Mouse (Mus musculus) liver, embryonic 14.5 days (tissue): ENCODE measurements around the gene Rabepk. TPM values are rescaled to one million over a fixed set of nuclear protein-coding genes. Genes with fewer than 3 reads are reported as not detected.

Experiments
- ATAC-seq: fragments of 200-750 bp; cut with Nextera tagmentation; 2 replicates; pipeline ENCODE4 v1.8.0; 2017; ENCODE audit warnings: moderate number of reproducible peaks, mild to moderate bottlenecking, moderate library complexity; ENCODE audit not compliant: insufficient read depth
- DNase-seq, 3 experiments: peaks; one replicate each; pipeline ENCODE4 v3.0.0-alpha.2; 2012 to 2013; ENCODE audit warnings: low read depth in 3 of 3, low spot score in 3 of 3
- H3K27ac ChIP-seq: fragments of 300-500 bp; sonication (generic); 2 replicates; pipeline ENCODE4 v1.5.1; 2014; ENCODE audit warnings: moderate library complexity, mild to moderate bottlenecking, control low read depth, inconsistent platforms
- H3K27me3 ChIP-seq: fragments of 300-500 bp; sonication (generic); 2 replicates; pipeline ENCODE4 v1.6.1; 2014; ENCODE audit warnings: mild to moderate bottlenecking, low read length, moderate library complexity; ENCODE audit not compliant: control insufficient read depth, insufficient read depth
- H3K36me3 ChIP-seq: fragments of 300-500 bp; sonication (generic); replicated peaks from 2 replicates; pipeline ENCODE4 v1.6.1; 2014; ENCODE audit warnings: low read depth; ENCODE audit not compliant: control insufficient read depth, insufficient read depth
- H3K4me1 ChIP-seq, 2 experiments: fragments of 200-500 bp in 1 of 2; fragments of 300-500 bp in 1 of 2; sonication (generic) in 1 of 2; replicated peaks; 2 replicates each; pipeline ENCODE4 v1.6.1; 2012 to 2014; ENCODE audit warnings: antibody characterized with exemption in 1 of 2, inconsistent platforms in 1 of 2, low read length in 1 of 2; ENCODE audit not compliant: control insufficient read depth in 2 of 2, insufficient read depth in 2 of 2
- H3K4me2 ChIP-seq: fragments of 300-500 bp; sonication (generic); 2 replicates; pipeline ENCODE4 v1.6.1; 2014; ENCODE audit warnings: low read depth, mild to moderate bottlenecking, control low read depth, moderate library complexity
- H3K4me3 ChIP-seq, 2 experiments: fragments of 200-500 bp in 1 of 2; fragments of 300-500 bp in 1 of 2; sonication (generic) in 1 of 2; 2 replicates each; pipeline ENCODE4 v1.5.1; 2012 to 2014; ENCODE audit warnings: low read depth in 2 of 2, low read length in 2 of 2, mild to moderate bottlenecking in 2 of 2, control low read depth in 1 of 2, inconsistent platforms in 1 of 2, moderate library complexity in 1 of 2; ENCODE audit not compliant: insufficient read depth in 1 of 2
- H3K9ac ChIP-seq: fragments of 300-500 bp; sonication (generic); replicated peaks from 2 replicates; pipeline ENCODE4 v1.6.1; 2014; ENCODE audit warnings: mild to moderate bottlenecking, control low read depth, moderate library complexity
- H3K9me3 ChIP-seq: fragments of 300-500 bp; sonication (generic); 2 replicates; pipeline ENCODE4 v1.6.1; 2016; ENCODE audit warnings: low read length, mixed read lengths; ENCODE audit not compliant: control insufficient read depth
- CTCF ChIP-seq: IDR thresholded peaks from 2 replicates; pipeline ENCODE4 v1.5.1; 2016; ENCODE audit warnings: antibody characterized with exemption, low read depth, control low read depth
- EP300 ChIP-seq: IDR thresholded peaks from 2 replicates; pipeline ENCODE4 v1.6.1; 2016; ENCODE audit warnings: antibody characterized with exemption, low read depth
- WGBS: fragments of 180-500 bp; shearing (Covaris S2); extraction: QIAGEN DNeasy Blood & Tissue Kit; methylation state at CpG from one replicate; pipeline ENCODE4 v1.1.7; 2014; ENCODE audit not compliant: insufficient replicate concordance; 5-methylcytosine and 5-hydroxymethylcytosine counted together
- polyA plus RNA-seq, 2 experiments: library from polyadenylated mRNA; depleted of rRNA in 1 of 2; stranded (reverse) in 1 of 2; unstranded in 1 of 2; fragments of >200 nt; fragmentation: Nextera tagmentation in 1 of 2; extraction: Ambion mirVana in 1 of 2; gene quantifications; 2 replicates each; pipeline versions ENCODE4 v1.2.1 to v1.2.3; 2012 to 2014

Gene Rabepk
- polyA plus RNA-seq, 2 experiments = 15.3 to 25.6 TPM

DNA sequence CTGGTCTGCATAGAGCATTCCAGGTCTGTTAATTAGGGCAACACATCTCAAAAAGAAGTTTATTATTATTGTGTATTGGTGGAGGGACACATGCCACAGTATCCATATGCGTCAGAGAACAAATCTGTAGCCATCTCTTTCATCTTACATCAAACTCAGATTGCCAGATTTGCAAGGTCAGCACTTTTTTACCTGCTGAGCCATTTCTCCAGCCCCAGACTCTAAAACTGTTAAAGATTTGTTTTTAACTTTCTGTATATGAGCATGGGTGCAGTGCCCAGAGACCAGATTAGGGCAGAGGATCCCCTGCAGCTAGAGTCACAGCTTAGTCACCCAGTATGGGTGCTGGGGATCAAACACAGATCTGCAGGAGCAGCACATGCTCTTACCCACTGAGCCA, 63.1 kb downstream of the Rabepk start:
- Histone ChIP-seq H3K27ac (no peak overlapping the region), H3K4me1 (peaks cover 36 to 39% of the 10 kb centered on the region in 2 experiments), H3K36me3 (peaks cover 10% of the 10 kb centered on the region), H3K4me2 (no peak overlapping the region), H3K4me3 (no peak overlapping the region), H3K9me3 (no peaks in the 10 kb centered on the region), H3K9ac (no peak overlapping the region), H3K27me3 (no peaks in the 10 kb centered on the region)
- 79% methylated on average over 1 of the region's 1 CpGs for WGBS
- DNase-seq = no peak
- TF ChIP-seq CTCF (no peak), EP300 (no peak)
- no peak for ATAC-seq

Other genes with a start within 250 kb of the Rabepk start
- 20.1 and 22.9 TPM in 2 replicates for gene Gapvd1, start 44.7 kb downstream of the Rabepk start, polyA plus RNA-seq (2012; rRNA removed)
- gene Gapvd1, start 44.7 kb downstream of the Rabepk start, polyA plus RNA-seq (2014; fragmentation: Nextera tagmentation; extraction: Ambion mirVana) = 71.8 and 76.6 TPM in 2 replicates
- gene Hspa5, start 27.9 kb downstream of the Rabepk start, polyA plus RNA-seq (2012; rRNA removed) = 74.0 and 253 TPM in 2 replicates
- 461 and 479 TPM in 2 replicates for gene Hspa5, start 27.9 kb downstream of the Rabepk start, polyA plus RNA-seq (2014; fragmentation: Nextera tagmentation; extraction: Ambion mirVana)
- 26.3 and 30.8 TPM in 2 replicates for gene Fbxw2, start 26.4 kb upstream of the Rabepk start, polyA plus RNA-seq (2012; rRNA removed)
- gene Fbxw2, start 26.4 kb upstream of the Rabepk start, polyA plus RNA-seq (2014; fragmentation: Nextera tagmentation; extraction: Ambion mirVana) = 38.6 and 41.7 TPM in 2 replicates
- 0.02 TPM in 1 of 2 replicates, not detected in the other for gene Gm34653, start 33.1 kb upstream of the Rabepk start, polyA plus RNA-seq (2012; rRNA removed)
- gene Gm34653, start 33.1 kb upstream of the Rabepk start, polyA plus RNA-seq (2014; fragmentation: Nextera tagmentation; extraction: Ambion mirVana) = not detected in 2 replicates
- 2.6 and 4.0 TPM in 2 replicates for gene Cutal, start 74.5 kb upstream of the Rabepk start, polyA plus RNA-seq (2012; rRNA removed)
- gene Cutal, start 74.5 kb upstream of the Rabepk start, polyA plus RNA-seq (2014; fragmentation: Nextera tagmentation; extraction: Ambion mirVana) = 4.0 and 4.4 TPM in 2 replicates
- 23.2 and 36.5 TPM in 2 replicates for gene Psmd5, start 75.1 kb upstream of the Rabepk start, polyA plus RNA-seq (2012; rRNA removed)
- 84.1 and 96.0 TPM in 2 replicates for gene Psmd5, start 75.1 kb upstream of the Rabepk start, polyA plus RNA-seq (2014; fragmentation: Nextera tagmentation; extraction: Ambion mirVana)
- gene Phf19, start 114.1 kb upstream of the Rabepk start, polyA plus RNA-seq (2012; rRNA removed) = 2.9 and 3.5 TPM in 2 replicates
- gene Phf19, start 114.1 kb upstream of the Rabepk start, polyA plus RNA-seq (2014; fragmentation: Nextera tagmentation; extraction: Ambion mirVana) = 2.8 TPM in 2 replicates
- gene Traf1, start 161.9 kb upstream of the Rabepk start, polyA plus RNA-seq (2012; rRNA removed) = 0.07 and 0.12 TPM in 2 replicates
- gene Traf1, start 161.9 kb upstream of the Rabepk start, polyA plus RNA-seq (2014; fragmentation: Nextera tagmentation; extraction: Ambion mirVana) = 0.32 TPM in 1 of 2 replicates, not detected in the other